Mouse (Mus musculus): ENCODE measurements around the gene Wwc2.

GRCm38 (mm10) chr8:47824182-47824581 lies 166.5 kb downstream of the Wwc2 start, which contains the start of gene Cldn22:
- TF ChIP-seq POLR2AphosphoS2 (IDR thresholded peaks at IDR 0.05; ENCODE audit: insufficient read length, low read depth) = no peak
- no peak for TF ChIP-seq USF1 (IDR thresholded peaks at IDR 0.05; ENCODE audit: low read depth)
- no peak for TF ChIP-seq TCF3 (IDR thresholded peaks at IDR 0.05; ENCODE audit: insufficient read length, low read depth)
- TF ChIP-seq POLR2A (IDR thresholded peaks at IDR 0.05; ENCODE audit: insufficient read length, low read depth) = no peak
- TF ChIP-seq MAX (IDR thresholded peaks at IDR 0.05; ENCODE audit: low read depth) = no peak
- no peak for TF ChIP-seq REST (IDR thresholded peaks at IDR 0.05; ENCODE audit: insufficient read depth, insufficient read length)
- TF ChIP-seq TCF12 (IDR thresholded peaks at IDR 0.05; ENCODE audit: insufficient read depth, poor library complexity, severe bottlenecking) = no peak
- TF ChIP-seq E2F4 (IDR thresholded peaks at IDR 0.05; ENCODE audit: insufficient read depth) = no peak
- no peak for TF ChIP-seq CEBPB (IDR thresholded peaks at IDR 0.05; ENCODE audit: insufficient read depth, poor library complexity, severe bottlenecking)
- no peak for TF ChIP-seq SRF (IDR thresholded peaks at IDR 0.05; ENCODE audit: control insufficient read depth, insufficient read length, low read depth)

Data from myocyte (in vitro differentiated cells).